Mouse (Mus musculus): ENCODE results near the gene Clca2.

DNA sequence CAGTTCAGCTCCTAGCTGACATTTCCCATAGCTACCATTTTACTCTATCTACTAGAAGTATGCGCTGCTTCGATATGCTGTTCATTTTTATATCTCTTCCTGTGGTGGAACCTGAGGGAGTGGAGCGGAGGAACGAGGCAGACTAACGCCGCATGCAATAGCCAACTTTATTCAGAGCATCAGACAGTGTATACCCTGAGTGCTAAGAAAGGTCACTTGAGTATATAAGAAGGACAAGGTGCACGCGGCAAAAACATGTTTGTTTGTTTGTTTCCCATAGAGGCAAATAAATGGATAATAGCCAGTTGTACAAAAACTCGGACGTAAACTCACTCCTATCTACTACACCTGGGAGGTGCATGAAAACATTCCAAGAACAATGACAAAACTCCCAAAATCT lies 18.4 kb upstream of the Clca2 start:
- TF ChIP-seq GATA1 (IDR thresholded peaks at IDR 0.05; ENCODE audit: low read length), result no peak
- no peak for TF ChIP-seq TAL1 (IDR thresholded peaks at IDR 0.05; ENCODE audit: low read length)
